Mouse (Mus musculus) stomach, embryonic 15.5 days (tissue): ENCODE measurements at regions not wholly inside any gene's neighbourhood (a gene's known extent, or its start where the extent isn't known, plus 50 kb on each side); places are given as distances from the start of the nearest gene placed in this dataset.
"Not testable (repeated sequence)": the region's sequence is repeated elsewhere in the genome, so short reads cannot be mapped to it uniquely, and the experiment has no call there.

Source experiments
- ATAC-seq: fragments of 200-750 bp; cut with Nextera tagmentation; 2 replicates; pipeline ENCODE4 v1.8.0; 2017; ENCODE audit warnings: low read depth, moderate number of reproducible peaks, moderate TSS enrichment; ENCODE audit not compliant: insufficient read depth, low FRiP score
- H3K27ac ChIP-seq: fragments of 300-500 bp; sonication (generic); 2 replicates; pipeline ENCODE4 v1.5.1; 2015; ENCODE audit warnings: mild to moderate bottlenecking, inconsistent platforms
- H3K27me3 ChIP-seq: fragments of 300-500 bp; sonication (generic); replicated peaks from 2 replicates; pipeline ENCODE4 v1.6.1; 2015; ENCODE audit warnings: inconsistent platforms
- H3K36me3 ChIP-seq: fragments of 300-500 bp; sonication (generic); 2 replicates; pipeline ENCODE4 v1.6.1; 2015; ENCODE audit warnings: inconsistent platforms
- H3K4me1 ChIP-seq: fragments of 300-500 bp; sonication (generic); 2 replicates; pipeline ENCODE4 v1.6.1; 2015; ENCODE audit warnings: inconsistent platforms
- H3K4me2 ChIP-seq: fragments of 300-500 bp; sonication (generic); 2 replicates; pipeline ENCODE4 v1.6.1; 2015; ENCODE audit warnings: mild to moderate bottlenecking, inconsistent platforms
- H3K4me3 ChIP-seq: fragments of 300-500 bp; sonication (generic); replicated peaks from 2 replicates; pipeline ENCODE4 v1.5.1; 2015; ENCODE audit warnings: inconsistent platforms
- H3K9ac ChIP-seq: fragments of 300-500 bp; sonication (generic); 2 replicates; pipeline ENCODE4 v1.6.1; 2015; ENCODE audit warnings: inconsistent platforms
- H3K9me3 ChIP-seq: fragments of 300-500 bp; sonication (generic); 2 replicates; pipeline ENCODE4 v1.6.1; 2016; ENCODE audit warnings: inconsistent platforms
- WGBS: fragments of 180-500 bp; shearing (Covaris S2); methylation state at CpG from one replicate; pipeline ENCODE4 v1.1.7; 2015; 5-methylcytosine and 5-hydroxymethylcytosine counted together

- H3K27me3 ChIP-seq, result no peaks in the 10 kb centered on the region
- no peak for ATAC-seq
Observed at GRCm38 (mm10) chr2:109402556-109402955, 122.0 kb upstream of the Mettl15 start.

DNA sequence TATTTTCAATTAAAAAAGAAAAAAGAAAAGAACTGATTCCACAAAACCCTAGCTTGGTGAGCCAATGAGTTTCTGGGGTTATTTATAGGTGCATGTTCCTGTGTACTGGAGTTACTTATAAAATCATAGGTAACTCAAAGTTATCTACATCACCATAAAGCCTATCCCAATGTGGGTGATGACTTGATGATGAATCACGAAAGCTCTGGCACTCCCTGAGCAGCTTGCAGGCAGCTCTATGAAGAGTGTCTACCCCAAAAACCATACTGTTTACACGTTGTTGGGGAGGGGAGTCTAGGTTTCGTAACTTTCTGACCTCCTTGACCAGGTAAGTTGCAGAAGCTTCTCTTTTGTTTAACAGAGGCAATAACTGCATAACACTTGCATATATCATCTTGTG is 123.7 kb upstream of the Mettl15 start:
- 57% methylated on average over 3 of the region's 3 CpGs for WGBS
- H3K4me1 ChIP-seq, result no peaks in the 10 kb centered on the region
- H3K27me3 ChIP-seq, result no peaks in the 10 kb centered on the region
- no peak for ATAC-seq
- no peak overlapping the region for H3K9ac ChIP-seq
- H3K27ac ChIP-seq, result no peak overlapping the region
- H3K36me3 ChIP-seq, result no peaks in the 10 kb centered on the region
- H3K9me3 ChIP-seq, result no peaks in the 10 kb centered on the region
- no peak overlapping the region for H3K4me3 ChIP-seq
- H3K4me2 ChIP-seq, result no peak overlapping the region

More at GRCm38 (mm10) chr2:109402556-109402955, 122.0 kb upstream of the Mettl15 start:
- H3K4me1 ChIP-seq, result no peaks in the 10 kb centered on the region
- 64% methylated on average over 1 of the region's 1 CpGs for WGBS
- H3K9ac ChIP-seq, result no peak overlapping the region
- H3K36me3 ChIP-seq, result no peaks in the 10 kb centered on the region
- no peak overlapping the region for H3K4me3 ChIP-seq
- no peak overlapping the region for H3K4me2 ChIP-seq
- no peaks in the 10 kb centered on the region for H3K9me3 ChIP-seq
- no peak overlapping the region for H3K27ac ChIP-seq

GRCm38 (mm10) chr2:109406591-109407079 is 126.1 kb upstream of the Mettl15 start:
- WGBS, result 56% methylated on average over 7 of the region's 7 CpGs
- no peaks in the 10 kb centered on the region for H3K27me3 ChIP-seq
- no peak for ATAC-seq
- H3K4me1 ChIP-seq, result no peaks in the 10 kb centered on the region
- no peak overlapping the region for H3K9ac ChIP-seq
- no peaks in the 10 kb centered on the region for H3K9me3 ChIP-seq
- no peak overlapping the region for H3K4me3 ChIP-seq
- no peaks in the 10 kb centered on the region for H3K36me3 ChIP-seq
- H3K4me2 ChIP-seq, result no peak overlapping the region
- no peak overlapping the region for H3K27ac ChIP-seq

DNA sequence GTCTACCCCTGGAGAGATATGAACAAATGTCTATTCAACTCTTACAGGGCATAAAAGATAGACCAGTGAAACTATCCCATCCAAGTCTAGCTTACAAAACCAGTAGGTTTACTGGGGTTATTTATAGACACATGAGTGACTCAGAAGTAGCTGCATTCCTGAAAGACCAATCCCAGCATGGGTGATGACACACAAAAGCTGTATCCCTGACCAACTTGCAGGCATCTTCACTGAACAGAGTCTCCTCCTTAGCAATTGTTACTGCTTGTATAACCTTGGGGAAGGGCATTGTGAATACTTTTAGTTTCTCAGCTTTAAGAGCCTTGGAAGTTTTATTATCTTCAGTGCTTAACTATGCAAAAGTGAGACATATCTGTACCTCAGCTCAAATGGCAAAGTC is 139.6 kb upstream of the Mettl15 start:
- H3K4me1 ChIP-seq, result no peaks in the 10 kb centered on the region
- ATAC-seq, result no peak
- no peak overlapping the region for H3K9ac ChIP-seq
- no peak overlapping the region for H3K27ac ChIP-seq
- no peaks in the 10 kb centered on the region for H3K36me3 ChIP-seq
- no peaks in the 10 kb centered on the region for H3K27me3 ChIP-seq
- H3K4me2 ChIP-seq, result no peak overlapping the region
- H3K4me3 ChIP-seq, result no peak overlapping the region
- no peaks in the 10 kb centered on the region for H3K9me3 ChIP-seq

- WGBS, result 92% methylated on average over 3 of the region's 3 CpGs
Observed at GRCm38 (mm10) chr2:109431183-109431582, 150.6 kb upstream of the Mettl15 start.

DNA sequence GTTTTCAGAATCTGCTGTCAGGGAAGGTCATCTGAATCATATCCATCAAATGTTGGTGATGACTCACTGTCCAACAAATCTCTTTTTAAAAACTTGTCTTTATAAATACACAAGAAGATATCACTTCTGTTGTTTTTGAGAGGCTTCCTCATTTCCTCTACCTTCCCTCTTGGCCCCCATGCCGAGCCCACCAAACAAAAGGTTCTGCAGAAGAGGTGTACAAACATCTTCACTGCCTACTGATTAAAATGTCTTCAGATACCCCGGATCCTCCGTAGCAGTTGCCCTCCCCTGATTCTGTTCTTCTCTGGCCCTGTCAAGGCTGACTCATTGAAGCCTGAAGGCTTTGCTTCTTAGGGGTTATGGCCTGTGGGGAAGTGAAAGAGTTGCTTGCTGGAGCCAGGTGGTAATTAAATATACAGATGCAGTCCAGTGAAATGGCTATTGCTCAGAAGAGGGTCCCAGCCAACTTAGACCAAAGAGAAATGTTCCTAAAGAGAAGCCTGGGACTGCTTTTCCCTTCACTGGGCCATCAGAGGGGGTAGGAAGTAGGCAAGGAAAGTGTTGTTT is 162.1 kb upstream of the Mettl15 start:
- no peak for ATAC-seq
- Histone ChIP-seq H3K9ac (no peak overlapping the region), H3K4me3 (no peak overlapping the region), H3K4me1 (no peaks in the 10 kb centered on the region), H3K36me3 (no peaks in the 10 kb centered on the region), H3K4me2 (no peak overlapping the region), H3K27ac (no peak overlapping the region), H3K9me3 (no peaks in the 10 kb centered on the region), H3K27me3 (no peaks in the 10 kb centered on the region)
- WGBS, result 59% methylated on average over 3 of the region's 3 CpGs

More at GRCm38 (mm10) chr2:109431183-109431582, 150.6 kb upstream of the Mettl15 start:
- no peak for ATAC-seq
- Histone ChIP-seq H3K4me1 (no peaks in the 10 kb centered on the region), H3K9me3 (no peaks in the 10 kb centered on the region), H3K4me2 (no peak overlapping the region), H3K9ac (no peak overlapping the region), H3K36me3 (no peaks in the 10 kb centered on the region), H3K27ac (no peak overlapping the region), H3K4me3 (no peak overlapping the region), H3K27me3 (no peaks in the 10 kb centered on the region)

DNA sequence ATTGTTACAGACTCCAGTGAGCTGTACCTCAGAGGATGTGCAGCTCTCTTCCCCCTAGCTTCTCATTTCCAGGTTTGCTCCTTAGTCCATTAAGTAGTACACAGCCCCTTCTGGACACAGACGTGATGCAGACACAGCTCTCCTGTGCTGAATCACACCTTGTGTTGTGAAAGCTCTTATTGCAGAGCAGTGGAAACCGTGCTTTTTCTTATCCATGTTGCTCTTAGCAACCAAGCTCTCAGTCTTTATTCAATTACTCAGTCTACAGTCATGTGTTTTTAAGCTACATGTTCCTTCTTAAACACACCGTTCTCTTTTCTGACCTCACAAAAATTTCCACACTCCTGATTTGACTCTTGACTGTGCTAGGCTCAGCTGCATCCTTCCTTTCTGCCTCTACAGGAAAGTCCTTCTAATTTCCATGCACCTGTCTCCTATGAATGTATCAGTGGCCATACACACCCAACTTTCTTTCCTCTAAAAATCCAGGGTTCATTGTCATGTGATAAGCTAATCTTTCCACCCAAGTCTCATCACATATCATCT is 163.0 kb upstream of the Mettl15 start:
- Histone ChIP-seq H3K27ac (no peak overlapping the region), H3K27me3 (no peaks in the 10 kb centered on the region), H3K9ac (no peak overlapping the region), H3K9me3 (no peaks in the 10 kb centered on the region), H3K4me2 (no peak overlapping the region), H3K4me3 (no peak overlapping the region), H3K4me1 (no peaks in the 10 kb centered on the region), H3K36me3 (no peaks in the 10 kb centered on the region)
- 52% methylated on average over 3 of the region's 3 CpGs for WGBS
- no peak for ATAC-seq

- H3K27me3 ChIP-seq, H3K4me2 ChIP-seq, H3K4me1 ChIP-seq, H3K9me3 ChIP-seq, H3K27ac ChIP-seq, H3K36me3 ChIP-seq, H3K4me3 ChIP-seq, ATAC-seq, H3K9ac ChIP-seq: not testable (repeated sequence)
- 92% methylated on average over 1 of the region's 1 CpGs for WGBS
Observed at GRCm38 (mm10) chr2:109462246-109462645, 181.7 kb upstream of the Mettl15 start.

DNA sequence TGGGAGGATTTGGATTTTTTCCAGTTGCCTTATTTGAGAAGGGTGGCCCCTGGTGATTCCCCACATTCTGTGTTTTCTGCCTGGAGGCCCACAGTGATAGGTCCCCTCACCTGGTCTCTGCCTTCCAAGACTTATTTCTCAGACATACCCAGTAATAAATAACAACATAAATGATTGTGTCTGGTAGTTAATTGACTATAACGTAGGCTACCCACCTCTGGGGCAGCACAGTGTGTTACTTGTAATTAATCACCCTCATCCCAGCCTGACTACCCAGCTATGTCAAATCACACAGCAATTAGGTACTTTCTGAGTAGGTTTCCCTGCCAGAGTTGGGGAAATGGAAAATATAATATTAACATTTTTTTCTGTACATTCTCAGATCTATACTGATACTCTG is 190.2 kb upstream of the Bdnf start:
- H3K9ac ChIP-seq, result no peak overlapping the region
- no peaks in the 10 kb centered on the region for H3K4me1 ChIP-seq
- ATAC-seq, result no peak
- no peak overlapping the region for H3K4me2 ChIP-seq
- no peaks in the 10 kb centered on the region for H3K9me3 ChIP-seq
- no peak overlapping the region for H3K4me3 ChIP-seq
- no peak overlapping the region for H3K27ac ChIP-seq
- WGBS, result 57% methylated on average over 1 of the region's 1 CpGs
- H3K27me3 ChIP-seq, result no peaks in the 10 kb centered on the region
- H3K36me3 ChIP-seq, result no peaks in the 10 kb centered on the region

DNA sequence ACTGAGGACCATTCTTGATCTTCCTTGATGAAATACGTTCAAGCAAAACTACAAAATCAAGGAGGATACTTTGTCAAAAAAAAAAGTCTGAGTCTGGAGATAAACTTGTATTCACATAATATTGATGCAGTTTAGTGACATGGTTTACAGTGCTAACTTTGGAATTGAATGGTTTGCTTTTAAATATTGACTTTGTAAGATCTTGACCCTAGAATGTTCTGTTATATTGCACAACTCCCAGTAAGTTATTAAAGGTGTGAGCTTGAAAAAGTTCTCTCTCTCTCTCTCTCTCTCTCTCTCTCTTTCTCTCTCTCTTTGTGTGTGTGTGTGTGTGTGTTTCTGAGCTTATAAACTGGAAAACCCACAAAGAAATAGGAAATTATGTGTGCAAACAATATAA is 186.9 kb upstream of the Bdnf start:
- Histone ChIP-seq H3K36me3 (no peaks in the 10 kb centered on the region), H3K4me2 (no peak overlapping the region), H3K4me3 (no peak overlapping the region), H3K27me3 (no peaks in the 10 kb centered on the region), H3K4me1 (no peaks in the 10 kb centered on the region), H3K9me3 (no peaks in the 10 kb centered on the region), H3K9ac (no peak overlapping the region), H3K27ac (no peak overlapping the region)
- no peak for ATAC-seq
- WGBS, result 67% methylated on average over 1 of the region's 1 CpGs

- Histone ChIP-seq H3K9ac (no peak overlapping the region), H3K27me3 (no peaks in the 10 kb centered on the region), H3K9me3 (no peaks in the 10 kb centered on the region), H3K4me2 (no peak overlapping the region), H3K4me1 (no peaks in the 10 kb centered on the region), H3K36me3 (no peaks in the 10 kb centered on the region), H3K27ac (no peak overlapping the region), H3K4me3 (no peak overlapping the region)
- WGBS, result 50% methylated on average over 5 of the region's 5 CpGs
- ATAC-seq, result no peak
Observed at GRCm38 (mm10) chr2:109502186-109502585, 172.3 kb upstream of the Bdnf start.

GRCm38 (mm10) chr2:109504906-109505305 is 169.6 kb upstream of the Bdnf start:
- H3K36me3 ChIP-seq, result no peaks in the 10 kb centered on the region
- no peak for ATAC-seq
- H3K4me3 ChIP-seq, result no peak overlapping the region
- no peak overlapping the region for H3K9ac ChIP-seq
- no peaks in the 10 kb centered on the region for H3K4me1 ChIP-seq
- WGBS, result 51% methylated on average over 6 of the region's 6 CpGs
- no peaks in the 10 kb centered on the region for H3K9me3 ChIP-seq
- no peak overlapping the region for H3K4me2 ChIP-seq
- H3K27ac ChIP-seq, result no peak overlapping the region
- H3K27me3 ChIP-seq, result no peaks in the 10 kb centered on the region
